ENCODE assay signal across 8 mouse cellular contexts in genomic region chr12:91745758-91746290, GRCm38 (mm10). TPM values are rescaled to one million over a fixed set of nuclear protein-coding genes. Genes with fewer than 3 reads are reported as not detected.
DNase-seq lines count a peak whose midpoint lies in the region; ATAC-seq and TF ChIP-seq lines count a peak whose summit lies in the region.

No protein-coding gene starts in this region.

- no peak for DNase-seq in midbrain, embryonic 10.5 days (ENCODE audit: low spot score)
- peak; percentile 81 for DNase-seq in kidney, adult 9 months
- peak; percentile 41 to 68 for DNase-seq in lung, postnatal 4 days
- DNase-seq in right cerebral cortex, adult 2 months (ENCODE audit: low spot score in 2 of 2): no peak
- DNase-seq in cerebellum, adult 2 months: no peak
- no peak for DNase-seq in left cerebral cortex, postnatal 4 days

- H3K4me2 ChIP-seq in midbrain, embryonic 16.5 days (ENCODE audit: low read length): no peak overlapping the region

- 0 out of 2 replicates have a peak overlapping the region, but pooled peaks have one; percentile 6 for H3K27ac ChIP-seq in midbrain, embryonic 10.5 days (replicated peaks)
- no peak overlapping the region for H3K27ac ChIP-seq in midbrain, embryonic 16.5 days (ENCODE audit: low read length)
- peak overlapping the region; percentile 0; the same call in 1 of the 2 replicates for H3K27ac ChIP-seq in embryonic fibroblast, embryonic 13.5 days (ENCODE audit: insufficient read depth, low read length)
- H3K27ac ChIP-seq in cerebellum, adult 2 months (ENCODE audit: insufficient read depth, low read length): no peak overlapping the region

- H3K4me1 ChIP-seq in midbrain, embryonic 10.5 days: peaks cover 5% of the 10 kb centered on the region; the same call in 1 of the 2 replicates
- H3K4me1 ChIP-seq in midbrain, embryonic 16.5 days (ENCODE audit: control insufficient read depth, insufficient read depth, low read length): peaks cover 9% of the 10 kb centered on the region
- H3K4me1 ChIP-seq in embryonic fibroblast, embryonic 13.5 days (ENCODE audit: control insufficient read depth, insufficient read depth, low read length): peaks cover 5% of the 10 kb centered on the region; the same call in 1 of the 2 replicates
- no peaks in the 10 kb centered on the region for H3K4me1 ChIP-seq in cerebellum, adult 2 months (ENCODE audit: control insufficient read depth, insufficient read depth, low read length)

- WGBS in midbrain, embryonic 10.5 days: 81% methylated on average over 11 of the region's 11 CpGs
- WGBS in midbrain, embryonic 16.5 days: 49% methylated on average over 11 of the region's 11 CpGs
- 34% methylated on average over 11 of the region's 11 CpGs for WGBS in cerebellum, adult 2 months

- H3K27me3 ChIP-seq in midbrain, embryonic 10.5 days (ENCODE audit: low read depth, poor library complexity, severe bottlenecking): no peaks in the 10 kb centered on the region
- no peaks in the 10 kb centered on the region for H3K27me3 ChIP-seq in midbrain, embryonic 16.5 days (ENCODE audit: control insufficient read depth, insufficient read depth, low read depth, low read length)
- H3K27me3 ChIP-seq in cerebellum, adult 2 months (ENCODE audit: control insufficient read depth, insufficient read depth, low read length): no peaks in the 10 kb centered on the region

- intact Hi-C loops in left cerebral cortex, postnatal 4 days (cut with DNase I): no loop called here

- no peak for TF ChIP-seq POLR2A in embryonic fibroblast, embryonic 13.5 days (IDR thresholded peaks at IDR 0.05; ENCODE audit: low read depth, low read length)
- TF ChIP-seq POLR2A in cerebellum, adult 2 months (IDR thresholded peaks at IDR 0.05; ENCODE audit: borderline replicate concordance, insufficient read depth, low read length): no peak

- no peak overlapping the region for H3K9ac ChIP-seq in midbrain, embryonic 16.5 days (ENCODE audit: low read depth, low read length)

- no peak for TF ChIP-seq CTCF in embryonic fibroblast, embryonic 13.5 days (IDR thresholded peaks at IDR 0.05; ENCODE audit: borderline replicate concordance, insufficient read depth, low read length)
- no peak for TF ChIP-seq CTCF in cerebellum, adult 2 months (IDR thresholded peaks at IDR 0.05; ENCODE audit: borderline replicate concordance, insufficient read depth, low read depth, low read length)

- ATAC-seq in midbrain, embryonic 16.5 days: no peak

- H3K9me3 ChIP-seq in midbrain, embryonic 10.5 days (replicated peaks): no peaks in the 10 kb centered on the region
- no peaks in the 10 kb centered on the region for H3K9me3 ChIP-seq in midbrain, embryonic 16.5 days (replicated peaks; ENCODE audit: control insufficient read depth, low read length, poor library complexity, severe bottlenecking)

- H3K36me3 ChIP-seq in midbrain, embryonic 10.5 days: peaks cover 20% of the 10 kb centered on the region
- H3K36me3 ChIP-seq in midbrain, embryonic 16.5 days (ENCODE audit: control insufficient read depth, insufficient read depth, low read length): no peaks in the 10 kb centered on the region

- H3K4me3 ChIP-seq in midbrain, embryonic 10.5 days: no peak overlapping the region
- no peak overlapping the region for H3K4me3 ChIP-seq in midbrain, embryonic 16.5 days (ENCODE audit: low read depth, low read length)
- H3K4me3 ChIP-seq in embryonic fibroblast, embryonic 13.5 days (ENCODE audit: insufficient read depth, low read length): no peak overlapping the region
- no peak overlapping the region for H3K4me3 ChIP-seq in cerebellum, adult 2 months (replicated peaks; ENCODE audit: insufficient read depth, low read depth, low read length)

RNA-seq across cellular contexts. Expression of gene Ston2, which starts 42.4 kb away (rescaled TPM):
- 9.4 and 9.9 TPM in 2 replicates for polyA plus RNA-seq in midbrain, embryonic 10.5 days (2016; fragmentation: Nextera tagmentation; extraction: Ambion mirVana)
- 5.2 and 5.6 TPM in 2 replicates for polyA plus RNA-seq in midbrain, embryonic 16.5 days (2015; fragmentation: Nextera tagmentation; extraction: Ambion mirVana)
- polyA plus RNA-seq in embryonic fibroblast, embryonic 13.5 days (2011; ENCODE audit: insufficient read length, low read depth, missing spikeins): 1.1 and 1.8 TPM in 2 replicates
- 9.0 and 10.7 TPM in 2 replicates for polyA plus RNA-seq in cerebellum, adult 2 months (2012; rRNA removed)
- 10 to 100 TPM; 14.2 to 16.6 TPM for total RNA-seq in left cerebral cortex, postnatal 4 days (2021)

Comparison
In these comparisons a context has a peak if more than half of its experiments do, and no peak if none do; other contexts are left out.
1. H3K27ac ChIP-seq: peak in midbrain, embryonic 10.5 days (single experiment) and embryonic fibroblast, embryonic 13.5 days (single experiment); none in midbrain, embryonic 16.5 days (single experiment) and cerebellum, adult 2 months (single experiment).
2. DNase-seq: peak in kidney, adult 9 months (single experiment) and lung, postnatal 4 days (2 of 2); none in midbrain, embryonic 10.5 days (single experiment), right cerebral cortex, adult 2 months (0 of 2), cerebellum, adult 2 months (0 of 2) and left cerebral cortex, postnatal 4 days (single experiment).